Mouse (Mus musculus) spleen, adult 18-20 months (tissue): ENCODE data around the gene Armh3.

Experiments
- DNase-seq, 2 experiments: peaks; one replicate each; pipeline ENCODE4 v3.0.0; 2022; ENCODE audit warnings: mixed read lengths in 2 of 2

The Armh3 gene

GRCm38 (mm10) chr19:45984379-45984778, 13.9 kb downstream of the Armh3 start:
- DNase-seq, result no peak

DNA sequence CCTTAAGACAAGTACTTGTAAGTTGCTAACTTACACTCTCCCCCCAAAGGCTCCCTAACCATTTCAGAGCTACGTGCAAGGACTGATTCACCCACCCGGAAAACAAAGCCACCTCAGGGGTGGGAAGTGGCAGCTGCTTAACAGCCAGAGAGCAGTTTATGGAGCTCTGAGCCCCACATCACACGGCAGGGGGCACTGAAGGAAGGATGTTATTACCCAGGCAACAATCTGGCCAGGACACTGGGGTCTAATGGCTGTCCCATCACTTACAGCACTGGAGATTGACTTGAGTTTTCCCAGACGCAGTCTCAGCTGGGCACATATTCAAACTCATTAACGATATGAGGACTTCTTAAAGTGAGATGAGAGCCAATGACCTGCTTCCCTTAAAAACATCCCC, 37.5 kb downstream of the Armh3 start:
- no peak for DNase-seq

- no peak for DNase-seq
These were observed 41.6 kb downstream of the Armh3 start for GRCm38 (mm10) chr19:45956736-45957135.

- DNase-seq, result peak in 1 of 2 experiments; percentile 4
These were observed 45.0 kb downstream of the Armh3 start for GRCm38 (mm10) chr19:45953286-45953685.

- DNase-seq, result no peak
These were observed 49.1 kb downstream of the Armh3 start for GRCm38 (mm10) chr19:45949236-45949635.

GRCm38 (mm10) chr19:45947764-45948163, 50.5 kb downstream of the Armh3 start:
- DNase-seq, result no peak

DNA sequence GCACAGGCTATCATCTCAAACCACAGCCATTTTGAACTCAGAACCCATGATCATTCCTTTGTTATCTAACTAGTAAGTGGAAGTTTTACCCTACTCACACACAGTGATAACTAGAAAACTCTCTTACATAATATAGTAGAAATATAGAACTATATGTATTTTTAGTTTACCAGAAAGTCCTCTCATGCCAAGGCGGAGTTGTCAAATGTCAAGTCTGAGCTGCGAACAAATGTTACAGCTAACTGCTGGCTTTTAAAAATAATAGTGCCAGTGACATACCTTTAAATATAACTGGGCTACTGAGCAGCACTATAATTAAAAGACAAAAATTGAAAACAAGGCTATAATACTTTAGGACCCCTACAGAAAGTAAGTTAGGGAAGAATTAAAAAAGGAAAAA, 51.0 kb downstream of the Armh3 start:
- no peak for DNase-seq

DNA sequence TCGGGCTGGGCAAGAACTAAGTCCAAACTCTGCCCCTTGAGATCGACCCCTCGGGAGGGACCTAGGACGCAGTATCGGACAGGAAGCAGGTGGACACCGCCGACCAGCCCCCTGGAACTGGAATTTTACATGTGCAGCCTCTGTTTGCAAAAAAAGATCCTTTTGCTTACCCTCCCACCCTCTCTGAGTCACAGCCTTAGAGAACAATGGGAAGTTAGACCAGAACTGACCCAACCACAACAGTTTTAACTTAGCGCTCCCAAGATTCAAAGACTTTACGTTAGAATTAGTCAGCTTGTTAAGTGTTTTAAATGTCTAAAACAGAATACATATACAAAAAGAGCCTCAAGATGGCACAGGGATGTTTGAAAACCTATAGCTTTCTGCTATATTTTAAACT, 51.7 kb downstream of the Armh3 start:
- DNase-seq, result no peak

DNA sequence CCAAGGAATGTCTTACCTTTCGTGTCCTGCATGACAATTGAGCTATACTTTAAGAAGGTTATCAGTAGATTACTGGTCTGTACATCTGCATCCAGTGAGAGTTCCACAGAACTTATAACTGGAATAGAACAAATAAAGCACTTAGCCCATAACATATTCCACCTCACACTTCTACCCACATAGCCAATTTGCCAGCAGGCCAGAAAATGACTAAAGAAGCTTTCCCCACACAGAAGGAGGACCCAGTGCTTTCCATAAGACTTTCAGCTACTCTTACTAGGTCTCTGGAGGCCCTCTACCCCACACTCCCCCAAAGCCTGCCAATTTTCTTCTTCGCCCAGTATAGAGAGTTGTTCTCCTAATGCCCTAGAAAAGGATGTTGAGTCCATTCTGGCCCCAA, 52.3 kb downstream of the Armh3 start:
- DNase-seq, result no peak

DNA sequence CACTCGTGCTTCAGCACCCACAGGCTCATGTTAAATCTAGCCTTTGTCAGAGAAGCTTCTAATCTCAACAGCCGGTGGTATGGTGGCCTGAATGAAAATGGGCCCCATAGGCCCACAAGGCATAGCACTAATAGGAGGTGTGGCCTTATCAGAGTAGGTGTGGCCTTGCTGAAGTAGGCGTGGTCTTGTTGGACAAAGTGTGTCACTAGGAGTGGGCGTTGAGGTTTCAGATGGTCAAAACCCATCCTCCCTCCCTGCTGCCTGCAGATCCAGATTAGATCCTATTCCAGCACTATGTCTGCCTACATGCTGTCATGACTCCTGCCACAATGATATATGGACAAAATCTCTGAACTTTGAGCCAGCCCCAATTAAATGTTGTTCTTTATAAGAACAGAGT, 54.5 kb downstream of the Armh3 start:
- no peak for DNase-seq

DNA sequence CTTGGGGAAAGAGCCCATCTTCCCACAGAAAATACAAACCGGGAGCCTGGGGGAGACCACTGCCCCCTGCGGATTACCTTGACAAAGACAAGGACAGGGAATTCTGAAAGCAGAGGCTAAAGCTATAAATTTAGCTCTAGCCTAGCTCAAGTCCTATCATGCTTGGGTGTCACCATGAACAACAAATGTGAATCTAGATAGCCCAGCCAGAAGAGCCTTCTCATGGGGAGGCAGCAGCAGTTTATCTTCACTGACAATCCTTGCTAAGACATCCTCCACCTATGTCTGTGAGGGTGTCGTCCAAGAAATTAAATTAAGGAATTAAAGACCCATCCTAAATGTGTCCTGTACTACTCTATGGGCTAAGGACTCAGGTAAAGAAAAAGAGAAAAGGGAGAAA, 60.2 kb downstream of the Armh3 start:
- DNase-seq, result no peak

DNA sequence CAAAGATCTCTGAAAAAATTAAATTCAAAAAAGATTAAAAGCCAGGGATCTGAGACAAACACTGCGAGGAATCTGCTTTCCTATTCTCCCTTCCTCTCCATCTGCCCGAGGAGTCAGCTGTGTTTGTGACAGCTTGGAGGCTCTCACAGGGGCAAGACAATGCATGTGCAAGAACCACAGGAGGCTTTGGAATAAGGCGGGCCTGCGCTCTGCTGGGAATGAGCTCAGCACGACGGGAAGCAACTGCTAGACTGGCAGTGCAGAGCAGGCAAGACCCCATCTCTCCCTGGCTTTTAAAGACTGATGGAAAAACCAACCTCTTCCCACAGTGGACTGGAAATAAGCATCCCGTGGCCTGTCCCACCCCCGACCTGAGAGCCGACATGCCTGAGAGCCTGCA, 60.8 kb downstream of the Armh3 start:
- no peak for DNase-seq

DNA sequence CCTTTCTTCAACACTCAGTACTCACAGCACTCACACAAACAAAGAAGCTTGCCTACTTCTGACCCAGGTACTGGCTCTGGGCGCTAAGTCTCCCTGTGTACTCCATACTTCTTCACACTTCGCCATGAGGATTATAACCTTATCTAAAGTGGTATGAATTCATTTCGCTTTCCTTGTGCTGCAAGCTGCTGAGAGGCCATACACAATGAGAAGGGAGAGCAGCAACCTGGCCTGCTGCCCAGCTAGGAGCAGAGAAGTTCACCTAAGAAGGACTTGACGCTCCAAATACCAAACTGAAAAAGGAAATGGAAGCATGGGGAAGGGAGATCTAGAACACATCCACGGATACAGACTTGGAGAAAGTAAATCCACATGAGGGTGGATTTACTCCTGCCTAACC, 71.1 kb downstream of the Armh3 start:
- DNase-seq, result no peak

DNA sequence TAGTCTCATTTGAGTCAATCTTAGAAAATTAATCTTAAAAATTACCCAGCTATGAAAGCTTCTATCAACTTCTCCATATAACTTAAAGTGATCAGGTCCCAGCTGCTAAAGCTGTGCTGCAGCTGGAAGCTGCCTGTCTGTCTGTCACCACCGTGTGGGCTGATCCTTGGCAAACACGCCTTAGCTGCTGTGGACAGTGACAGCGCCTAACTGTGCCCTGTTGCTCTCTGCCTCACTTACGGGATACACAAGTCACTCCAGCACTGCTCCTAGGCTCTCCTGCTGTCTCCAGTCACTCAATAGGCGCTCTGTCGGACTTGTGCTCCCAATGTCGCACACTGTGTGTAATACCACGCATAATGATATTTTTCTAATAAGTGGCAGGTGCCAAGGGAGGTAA, 71.9 kb downstream of the Armh3 start:
- no peak for DNase-seq

DNA sequence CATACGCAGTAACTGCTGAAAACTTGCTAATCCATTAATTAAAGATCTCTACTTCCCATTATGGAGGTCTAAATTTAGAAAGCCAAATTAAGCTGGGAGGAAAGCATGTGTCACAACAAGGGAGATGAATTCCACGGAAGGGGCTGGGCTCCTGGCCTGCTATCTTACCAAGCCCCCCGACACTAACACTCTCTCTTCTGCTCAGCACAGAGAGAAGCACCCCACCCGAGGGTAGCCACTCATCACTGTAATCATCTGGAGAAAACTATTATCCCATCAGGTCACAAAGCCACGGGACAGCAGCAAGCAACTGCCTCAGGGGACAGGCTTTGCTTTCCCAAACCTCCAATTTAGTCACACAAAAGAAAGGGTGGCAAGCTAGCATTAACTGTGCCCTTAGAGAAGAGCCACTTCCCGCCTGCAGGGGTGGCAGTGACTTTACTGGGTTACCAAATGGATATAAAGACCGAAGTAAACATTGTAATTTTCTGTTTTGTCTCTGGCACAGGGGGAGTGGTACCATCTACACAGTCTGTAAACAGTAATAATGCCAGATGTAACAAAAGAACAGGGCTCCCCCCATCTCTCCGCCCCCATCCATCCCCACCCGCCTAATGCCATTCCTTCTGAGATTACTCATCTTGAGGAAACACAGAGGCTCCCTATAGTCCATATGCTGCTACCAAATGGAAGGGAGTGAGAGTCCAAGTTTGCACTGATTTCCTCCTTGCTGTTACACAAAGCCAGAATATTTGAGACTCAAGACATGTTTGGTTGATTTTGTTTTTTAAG, 77.8 kb downstream of the Armh3 start:
- DNase-seq, result no peak

- no peak for DNase-seq
These were observed 79.9 kb downstream of the Armh3 start for GRCm38 (mm10) chr19:45918406-45918805.

- DNase-seq, result no peak
These were observed 80.4 kb downstream of the Armh3 start for GRCm38 (mm10) chr19:45917856-45918255.

DNA sequence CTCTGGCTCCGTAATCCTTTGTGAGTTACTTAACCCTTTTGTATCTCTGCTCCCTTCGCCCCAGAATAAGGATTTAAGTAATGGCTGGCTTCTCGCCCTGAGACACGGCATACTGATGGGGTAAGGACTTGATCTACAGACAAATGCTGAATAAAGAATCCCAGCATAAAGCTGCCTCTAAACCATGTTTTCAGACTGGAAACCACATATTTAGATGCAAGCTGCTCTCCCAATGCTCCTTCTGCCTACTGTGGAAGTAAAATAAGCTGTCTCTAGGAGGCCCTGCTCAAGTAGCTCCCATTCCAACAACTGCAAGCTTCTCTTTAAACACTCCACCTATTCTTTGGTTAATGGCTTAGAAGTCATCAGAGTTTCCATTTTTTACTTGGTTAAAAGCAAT, 81.8 kb downstream of the Armh3 start:
- no peak for DNase-seq

- DNase-seq, result no peak
These were observed 82.3 kb downstream of the Armh3 start for GRCm38 (mm10) chr19:45916026-45916425.

DNA sequence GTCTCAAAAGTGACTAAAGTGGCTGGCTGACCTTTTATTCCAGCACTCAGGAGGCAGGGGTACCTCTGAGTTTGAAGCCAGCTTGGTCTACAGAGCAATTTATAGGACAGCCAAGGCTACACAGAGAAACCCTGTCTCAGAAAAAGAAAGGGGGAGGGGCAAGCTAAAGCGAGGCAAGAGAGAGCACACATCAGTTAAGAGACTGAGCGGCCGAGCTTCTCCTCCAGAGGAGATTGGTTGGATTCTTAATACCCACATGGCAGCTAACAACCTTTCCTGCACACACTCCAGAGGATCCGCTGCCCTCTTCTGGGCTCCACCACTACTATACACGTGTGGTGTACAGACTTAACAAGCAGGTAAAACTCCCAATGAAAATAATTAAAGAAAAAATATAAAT, 85.3 kb downstream of the Armh3 start:
- no peak for DNase-seq

DNA sequence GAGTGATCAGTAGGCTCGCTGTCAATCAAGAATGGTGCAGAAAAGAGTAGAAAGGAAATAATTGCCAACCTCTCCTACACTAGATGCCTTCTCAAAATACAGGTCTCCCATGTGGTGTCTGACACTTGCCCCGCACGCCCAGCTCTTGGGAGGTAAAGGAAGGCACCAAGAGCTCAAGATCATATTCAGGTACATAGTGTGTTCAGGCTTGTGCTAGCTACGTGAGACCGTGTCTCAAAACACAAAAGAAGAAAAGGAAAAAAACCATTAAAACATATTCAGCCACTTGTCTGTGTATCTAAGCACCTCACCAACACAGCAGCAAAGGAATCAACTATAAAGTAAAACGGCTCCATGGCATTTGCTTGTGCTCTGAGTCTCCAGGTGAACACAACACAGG, 85.9 kb downstream of the Armh3 start:
- DNase-seq, result no peak

DNA sequence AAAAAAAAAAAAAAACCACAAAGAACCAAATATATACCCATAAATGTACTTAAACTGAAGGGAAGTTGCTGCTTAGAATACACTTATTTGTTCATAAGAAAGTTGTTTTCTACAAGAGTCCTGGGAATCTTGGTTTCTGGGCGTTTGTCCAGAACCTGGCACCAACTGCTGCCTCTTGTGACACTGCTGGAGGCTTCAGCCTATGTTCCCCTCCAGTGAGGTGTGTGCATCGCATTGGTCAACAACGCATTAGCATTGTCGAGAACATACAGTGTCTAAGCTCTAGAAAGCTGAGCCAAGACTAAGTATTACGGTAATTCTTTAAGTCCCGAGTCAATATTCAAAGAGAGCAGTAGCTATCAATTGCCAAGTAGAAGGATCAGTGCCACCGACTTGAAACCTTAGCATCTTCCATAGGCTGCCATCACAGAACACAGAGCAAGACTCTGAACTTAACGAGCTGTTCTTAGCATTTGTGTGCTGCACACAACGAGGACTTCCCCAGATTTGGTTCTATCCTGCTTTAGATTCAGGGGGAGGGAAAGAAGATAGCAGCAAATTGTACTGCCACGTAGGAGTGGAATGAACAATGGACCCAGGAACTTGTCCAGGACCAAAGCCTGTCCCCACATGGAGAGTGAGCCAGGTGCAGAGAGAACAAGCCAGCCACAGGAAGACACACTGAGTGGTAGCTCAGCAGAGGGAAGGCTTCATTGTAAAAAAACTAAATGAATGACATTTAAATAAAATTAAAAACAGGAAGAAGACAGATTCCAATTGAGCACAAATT, 86.9 kb downstream of the Armh3 start:
- DNase-seq, result no peak

DNA sequence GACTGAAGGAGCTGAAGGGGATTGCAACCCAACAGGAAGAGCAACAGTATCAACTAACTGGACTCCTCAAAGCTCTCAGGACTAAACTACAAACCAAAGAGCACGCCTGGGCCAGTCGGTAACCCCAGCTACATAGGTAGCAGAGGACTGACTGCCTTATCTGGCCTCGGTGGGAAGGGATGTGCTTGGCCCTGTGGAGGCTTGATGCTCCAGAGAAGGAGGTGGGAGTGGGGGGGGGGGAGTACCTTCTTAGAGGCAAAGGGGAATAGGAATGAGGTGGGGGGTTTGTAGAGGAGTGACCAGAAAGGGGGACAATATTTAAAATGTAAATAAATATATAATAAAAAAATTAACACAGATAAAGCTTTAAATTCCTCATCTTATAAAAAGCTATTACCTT, 90.0 kb downstream of the Armh3 start:
- DNase-seq, result no peak

GRCm38 (mm10) chr19:45907416-45907815, 90.9 kb downstream of the Armh3 start:
- no peak for DNase-seq
